Mouse (Mus musculus) thymus, postnatal 25 days (tissue): ENCODE measurements around the gene Ano2.

Experiments
- DNase-seq: peaks from one replicate; pipeline ENCODE4 v3.0.0; 2022

The Ano2 gene

DNA sequence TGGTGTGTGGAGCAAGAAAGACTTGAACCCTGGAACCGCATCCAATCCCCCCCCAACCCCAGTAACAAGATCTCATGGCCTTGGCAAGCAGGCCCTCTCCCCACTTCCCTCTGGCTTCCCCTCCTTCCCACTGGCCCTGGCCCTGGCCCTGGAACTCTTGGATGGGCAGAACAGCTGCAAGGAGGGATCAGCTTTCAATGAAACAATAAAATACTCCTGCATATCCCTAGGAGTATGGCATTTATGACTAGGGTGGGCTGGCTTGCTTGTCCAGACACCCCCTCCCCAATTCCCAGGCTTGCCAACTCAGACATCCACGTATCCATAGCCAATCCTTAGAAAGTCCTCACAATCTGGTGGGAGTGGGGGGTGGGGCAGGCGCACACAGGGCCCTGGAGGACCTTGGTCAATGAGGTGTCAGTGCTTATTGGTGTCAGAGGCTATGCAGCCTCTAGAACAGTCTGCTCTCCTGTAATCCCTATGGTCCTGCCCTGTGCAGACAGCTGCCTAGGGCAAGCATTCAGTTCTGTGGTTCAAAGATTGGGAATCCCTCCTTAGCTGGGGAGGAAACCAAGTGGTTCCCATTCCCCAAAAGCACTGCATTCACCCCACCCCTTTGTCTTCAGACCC is 396.2 kb downstream of the Ano2 start:
- no peak for DNase-seq

DNA sequence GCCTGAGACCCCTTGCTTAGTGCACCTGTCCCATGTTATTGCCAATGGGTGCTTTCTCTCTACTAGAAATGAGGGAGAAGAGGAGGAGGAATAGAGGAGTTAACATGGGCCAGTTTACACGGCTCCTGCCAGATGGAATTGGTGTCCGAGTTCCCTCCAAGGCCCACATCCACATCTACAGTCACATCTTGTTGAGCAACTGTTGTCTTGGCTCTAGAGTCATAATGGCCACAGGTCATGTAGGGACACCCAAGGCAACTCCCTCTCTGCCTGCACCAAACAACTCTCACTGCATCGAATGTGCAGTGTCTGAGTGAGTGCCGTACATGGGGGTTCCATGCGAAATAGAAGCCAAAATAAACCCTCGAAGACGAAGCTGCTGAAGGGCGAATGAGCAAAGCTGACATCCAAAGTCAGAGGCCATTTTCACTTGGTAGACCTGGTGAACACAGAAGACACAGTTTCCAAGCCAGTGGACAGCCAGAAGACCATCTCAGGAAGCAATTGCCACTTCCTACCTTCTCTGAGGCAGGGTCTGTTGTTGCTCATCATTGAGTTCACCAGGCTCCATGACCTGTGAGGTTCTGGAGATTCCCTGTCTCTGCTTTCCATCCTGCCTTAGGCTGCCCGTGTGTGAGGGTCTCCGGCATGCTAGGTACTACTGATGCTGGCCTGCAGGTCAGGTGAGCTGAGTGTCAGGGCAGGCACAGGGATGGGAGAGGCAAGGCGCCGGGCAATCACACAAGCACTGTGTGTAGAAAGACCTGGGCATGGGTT is 398.5 kb downstream of the Ano2 start:
- no peak for DNase-seq
